Mouse (Mus musculus) hindbrain, postnatal 0 days (tissue): ENCODE measurements around the gene Ccna1. TPM values are rescaled to one million over a fixed set of nuclear protein-coding genes. Genes with fewer than 3 reads are reported as not detected.

Experiments
- ATAC-seq: fragments of 200-750 bp; cut with Nextera tagmentation; 2 replicates; pipeline ENCODE4 v1.8.0; 2017; ENCODE audit warnings: mild to moderate bottlenecking, moderate TSS enrichment, moderate library complexity
- DNase-seq: peaks from one replicate; pipeline ENCODE4 v3.0.0-alpha.2; 2015; ENCODE audit warnings: low spot score
- H3K27ac ChIP-seq: fragments of 300-500 bp; sonication (generic); 2 replicates; pipeline ENCODE4 v1.5.1; 2014; ENCODE audit warnings: mild to moderate bottlenecking
- H3K27me3 ChIP-seq: fragments of 300-500 bp; sonication (generic); 2 replicates; pipeline ENCODE4 v1.6.1; 2014; ENCODE audit warnings: low read length, mixed read lengths; ENCODE audit not compliant: insufficient read depth
- H3K36me3 ChIP-seq: fragments of 300-500 bp; sonication (generic); 2 replicates; pipeline ENCODE4 v1.6.1; 2014; ENCODE audit warnings: low read length, mixed read lengths; ENCODE audit not compliant: insufficient read depth
- H3K4me1 ChIP-seq: fragments of 300-500 bp; sonication (generic); 2 replicates; pipeline ENCODE4 v1.6.1; 2014; ENCODE audit warnings: antibody characterized with exemption, low read length, mixed read lengths; ENCODE audit not compliant: insufficient read depth
- H3K4me2 ChIP-seq: fragments of 300-500 bp; sonication (generic); 2 replicates; pipeline ENCODE4 v1.6.1; 2014; ENCODE audit warnings: low read depth, mild to moderate bottlenecking, low read length, moderate library complexity, mixed read lengths
- H3K4me3 ChIP-seq: fragments of 300-500 bp; sonication (generic); 2 replicates; pipeline ENCODE4 v1.5.1; 2014; ENCODE audit warnings: low read length
- H3K9ac ChIP-seq: fragments of 300-500 bp; sonication (generic); replicated peaks from 2 replicates; pipeline ENCODE4 v1.6.1; 2014; ENCODE audit warnings: mild to moderate bottlenecking, low read length, moderate library complexity, mixed read lengths
- H3K9me3 ChIP-seq: fragments of 300-500 bp; sonication (generic); 2 replicates; pipeline ENCODE4 v1.6.1; 2016; ENCODE audit warnings: low read length, mixed read lengths
- CTCF ChIP-seq: IDR thresholded peaks from 2 replicates; pipeline ENCODE4 v1.5.1; 2016; ENCODE audit warnings: antibody characterized with exemption, control low read depth, low read depth
- WGBS: fragments of 180-500 bp; shearing (Covaris S2); extraction: QIAGEN DNeasy Blood & Tissue Kit; methylation state at CpG from one replicate; pipeline ENCODE4 v1.1.7; 2014; 5-methylcytosine and 5-hydroxymethylcytosine counted together
- polyA plus RNA-seq: library from polyadenylated mRNA; unstranded; fragments of >200 nt; fragmentation: Nextera tagmentation; extraction: Ambion mirVana; gene quantifications from 2 replicates; pipeline ENCODE4 v1.2.1, GENCODE M21; 2015
- total RNA-seq: library from RNA; depleted of rRNA; stranded (reverse); fragments of >200 nt; gene quantifications from 2 replicates; pipeline ENCODE4 v1.2.3, GENCODE M21; 2014

The Ccna1 gene
- total and polyA plus RNA-seq, 2 experiments from 2014 or later: 1.3 to 2.0 TPM

DNA sequence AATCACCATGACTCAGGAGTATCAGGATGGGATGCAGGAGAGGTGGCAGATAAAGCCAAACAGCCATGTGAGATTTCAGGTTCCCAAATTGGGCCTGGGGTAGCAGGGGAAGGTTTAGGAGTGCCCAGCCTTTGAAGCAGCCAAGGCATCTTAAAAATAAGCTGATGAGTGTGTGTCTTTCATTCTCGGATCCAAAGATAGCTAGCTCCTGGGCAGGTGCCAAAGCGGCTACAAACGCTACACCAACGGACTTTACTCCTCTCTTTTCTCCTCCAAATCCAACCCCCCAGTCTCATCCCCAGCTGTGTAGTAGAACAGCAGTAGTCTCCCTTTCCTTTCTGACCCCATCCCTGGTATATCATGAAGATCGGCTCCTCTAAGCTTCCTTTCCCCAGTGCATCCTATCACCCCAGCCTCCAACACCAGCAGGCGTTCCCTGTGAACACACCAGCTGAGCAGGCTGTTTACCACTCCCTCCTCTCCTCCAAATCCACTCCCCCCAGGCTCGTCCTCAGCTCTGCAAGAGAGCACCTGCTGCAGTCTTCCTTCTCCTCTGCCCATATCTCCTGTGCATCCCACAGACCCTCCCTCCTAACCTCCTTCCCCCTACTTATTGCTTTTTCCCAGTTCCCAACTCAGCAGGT, 12.6 kb upstream of the Ccna1 start:
- TF ChIP-seq CTCF: no peak
- no peak for ATAC-seq
- no peak overlapping the region for H3K9ac ChIP-seq

DNA sequence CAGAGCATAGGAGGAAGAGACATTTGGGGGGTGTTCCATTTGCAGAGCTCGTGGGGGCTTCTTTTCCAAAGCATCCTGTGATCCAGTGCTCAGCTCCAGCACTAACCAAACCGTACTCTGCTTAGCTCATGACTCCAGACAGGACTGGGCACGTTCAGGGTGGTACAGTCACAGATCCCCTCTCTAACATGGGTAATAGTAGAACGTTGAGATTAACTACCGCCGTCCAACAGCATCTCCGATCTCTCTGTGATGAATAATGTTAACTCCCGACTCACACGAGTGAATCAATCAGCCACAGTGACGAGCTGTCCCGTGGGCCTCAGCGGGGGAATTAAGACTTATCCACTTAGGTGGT, 11.3 kb upstream of the Ccna1 start:
- Histone ChIP-seq H3K27ac (no peak overlapping the region), H3K9ac (no peak overlapping the region), H3K9me3 (no peaks in the 10 kb centered on the region), H3K4me3 (no peak overlapping the region), H3K4me1 (no peaks in the 10 kb centered on the region), H3K4me2 (no peak overlapping the region), H3K36me3 (no peaks in the 10 kb centered on the region), H3K27me3 (no peaks in the 10 kb centered on the region)
- no peak for TF ChIP-seq CTCF
- ATAC-seq: no peak
- DNase-seq: no peak
- WGBS: 41% methylated on average over 12 of the region's 12 CpGs

More for the DNA sequence above, 12.6 kb upstream of the Ccna1 start:
- 29% methylated on average over 7 of the region's 7 CpGs for WGBS
- Histone ChIP-seq H3K36me3 (no peaks in the 10 kb centered on the region), H3K4me2 (no peak overlapping the region), H3K4me3 (no peak overlapping the region), H3K4me1 (no peaks in the 10 kb centered on the region), H3K27me3 (no peaks in the 10 kb centered on the region), H3K9me3 (no peaks in the 10 kb centered on the region), H3K27ac (no peak overlapping the region)
- no peak for DNase-seq

- no peak overlapping the region for H3K27ac ChIP-seq
- H3K27me3 ChIP-seq: no peaks in the 10 kb centered on the region
- no peak for TF ChIP-seq CTCF
- 56% methylated on average over 14 of the region's 14 CpGs for WGBS
- no peaks in the 10 kb centered on the region for H3K4me1 ChIP-seq
- DNase-seq (peak; percentile 35), ATAC-seq (no peak)
- no peak overlapping the region for H3K4me3 ChIP-seq
- H3K9me3 ChIP-seq: no peaks in the 10 kb centered on the region
- H3K9ac ChIP-seq: no peak overlapping the region
- H3K4me2 ChIP-seq: no peak overlapping the region
- no peaks in the 10 kb centered on the region for H3K36me3 ChIP-seq
Measured at GRCm38 (mm10) chr3:55065738-55066665, 10.7 kb upstream of the Ccna1 start.

DNA sequence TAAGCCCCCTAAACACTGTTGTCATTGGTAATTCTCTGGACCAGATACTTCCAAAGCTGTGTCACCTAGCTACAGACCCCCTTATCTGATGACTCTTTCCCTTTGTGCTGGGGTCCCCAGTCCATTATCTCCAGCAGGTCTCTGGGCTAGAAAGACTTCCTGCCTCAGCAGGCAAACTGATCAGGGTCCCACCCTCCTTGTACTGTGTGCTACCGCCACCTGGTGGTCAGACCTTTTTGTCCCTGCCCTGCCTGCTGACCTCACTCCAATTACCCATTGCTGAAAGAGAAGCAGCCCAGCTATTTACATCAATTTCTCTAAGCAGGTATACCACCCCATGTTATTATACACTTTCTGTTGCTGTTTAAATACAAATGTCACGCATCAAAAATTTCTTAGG, 9.1 kb upstream of the Ccna1 start:
- WGBS: 16% methylated on average over 2 of the region's 2 CpGs
- no peak overlapping the region for H3K9ac ChIP-seq
- no peak overlapping the region for H3K27ac ChIP-seq
- TF ChIP-seq CTCF: peak; percentile 86
- H3K4me3 ChIP-seq: no peak overlapping the region
- H3K9me3 ChIP-seq: no peaks in the 10 kb centered on the region
- H3K4me2 ChIP-seq: no peak overlapping the region
- no peaks in the 10 kb centered on the region for H3K4me1 ChIP-seq
- no peaks in the 10 kb centered on the region for H3K27me3 ChIP-seq
- H3K36me3 ChIP-seq: no peaks in the 10 kb centered on the region
- DNase-seq (peak; percentile 74), ATAC-seq (peak; percentile 52; the same call in 1 of the 2 replicates)

DNA sequence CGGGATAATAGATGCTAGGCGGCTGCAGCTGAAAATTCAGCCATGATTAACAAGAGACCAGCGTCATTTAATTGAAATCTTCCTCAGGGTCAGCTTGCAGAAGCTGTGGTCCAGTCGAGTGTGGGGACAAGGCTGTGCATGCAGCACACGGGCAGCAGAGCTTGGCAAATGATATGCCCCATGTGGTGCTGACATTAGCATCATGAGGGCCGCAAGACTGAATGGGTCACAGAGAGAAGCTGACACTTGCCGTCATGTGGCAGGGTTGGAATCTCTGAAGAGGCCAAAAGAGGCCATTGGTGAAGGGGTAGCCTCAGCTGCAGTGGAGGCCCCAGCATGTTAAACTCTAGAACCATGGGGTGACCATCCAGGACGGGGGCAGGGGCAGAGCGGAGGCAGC, 7.4 kb upstream of the Ccna1 start:
- 43% methylated on average over 9 of the region's 9 CpGs for WGBS

GRCm38 (mm10) chr3:55056376-55056775, 1.1 kb upstream of the Ccna1 start:
- no peaks in the 10 kb centered on the region for H3K9me3 ChIP-seq
- H3K27me3 ChIP-seq: no peaks in the 10 kb centered on the region
- no peak overlapping the region for H3K4me3 ChIP-seq
- no peaks in the 10 kb centered on the region for H3K36me3 ChIP-seq
- no peak for TF ChIP-seq CTCF
- no peak overlapping the region for H3K4me2 ChIP-seq
- H3K9ac ChIP-seq: no peak overlapping the region
- no peak overlapping the region for H3K27ac ChIP-seq
- ATAC-seq (no peak), DNase-seq (no peak)
- 70% methylated on average over 8 of the region's 8 CpGs for WGBS
- H3K4me1 ChIP-seq: no peaks in the 10 kb centered on the region

More for the DNA sequence above, 7.4 kb upstream of the Ccna1 start:
- Histone ChIP-seq H3K9me3 (no peaks in the 10 kb centered on the region), H3K4me3 (no peak overlapping the region), H3K27ac (0 out of 2 replicates have a peak overlapping the region, but pooled peaks have one; percentile 5), H3K4me1 (no peaks in the 10 kb centered on the region), H3K27me3 (no peaks in the 10 kb centered on the region), H3K36me3 (no peaks in the 10 kb centered on the region), H3K9ac (no peak overlapping the region), H3K4me2 (no peak overlapping the region)
- no peak for TF ChIP-seq CTCF
- DNase-seq: peak; percentile 59
- peak; percentile 67 for ATAC-seq

DNA sequence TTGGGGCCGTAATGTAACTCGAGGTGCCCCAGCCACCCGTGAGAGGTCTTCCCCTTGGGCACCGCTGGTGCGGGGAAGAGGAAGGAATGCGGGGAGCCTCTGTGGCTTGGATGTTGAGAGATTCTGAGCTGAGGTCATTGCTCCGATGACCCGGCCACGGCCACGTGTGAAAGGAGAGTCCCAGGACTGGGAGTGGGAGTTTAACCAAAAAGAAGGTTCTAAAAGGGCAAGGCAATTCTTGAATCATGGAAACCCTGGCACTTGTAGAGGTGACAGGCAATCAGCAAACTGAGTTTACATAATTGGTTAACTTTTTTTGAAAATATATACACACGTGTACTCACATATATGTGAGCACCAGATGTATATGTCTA, 433 bp upstream of the Ccna1 start:
- H3K4me1 ChIP-seq: no peaks in the 10 kb centered on the region
- H3K9ac ChIP-seq: peak overlapping the region; percentile 52
- no peaks in the 10 kb centered on the region for H3K27me3 ChIP-seq
- peak overlapping the region; percentile 90 for H3K4me2 ChIP-seq
- H3K4me3 ChIP-seq: peak overlapping the region; percentile 62
- WGBS: 11% methylated on average over 11 of the region's 11 CpGs
- no peak overlapping the region for H3K27ac ChIP-seq
- DNase-seq (no peak), ATAC-seq (no peak)
- no peaks in the 10 kb centered on the region for H3K9me3 ChIP-seq
- TF ChIP-seq CTCF: no peak
- no peaks in the 10 kb centered on the region for H3K36me3 ChIP-seq
